Mouse (Mus musculus): ENCODE measurements at regions not wholly inside any gene's neighbourhood (a gene's known extent, or its start where the extent isn't known, plus 50 kb on each side); places are given as distances from the start of the nearest gene placed in this dataset.

GRCm38 (mm10) chr13:37503449-37503848 lies 158.4 kb downstream of the Ly86 start:
- 86% methylated on average over 6 of the region's 6 CpGs for WGBS
- 0 out of 2 replicates have a peak, but pooled peaks cover 10% of the 10 kb centered on the region for H3K4me1 ChIP-seq (ENCODE audit: insufficient read depth, low read length)

GRCm38 (mm10) chr13:37503898-37504297 lies 158.9 kb downstream of the Ly86 start:
- H3K4me3 ChIP-seq (ENCODE audit: low read length) = no peak overlapping the region
- H3K27me3 ChIP-seq (ENCODE audit: insufficient read depth, low read length) = no peaks in the 10 kb centered on the region
- no peak for TF ChIP-seq CTCF (IDR thresholded peaks at IDR 0.05; ENCODE audit: low read depth)
- DNase-seq (ENCODE audit: low spot score) (no peak), ATAC-seq (no peak)
- no peaks in the 10 kb centered on the region for H3K9me3 ChIP-seq (ENCODE audit: low read length)
- no peaks in the 10 kb centered on the region for H3K36me3 ChIP-seq (ENCODE audit: insufficient read depth, low read length)
- H3K27ac ChIP-seq = no peak overlapping the region
- H3K4me1 ChIP-seq (ENCODE audit: insufficient read depth, low read length) = 0 out of 2 replicates have a peak, but pooled peaks cover 15% of the 10 kb centered on the region
- WGBS = 85% methylated on average over 3 of the region's 3 CpGs
- no peak overlapping the region for H3K4me2 ChIP-seq (ENCODE audit: low read depth, low read length)
- H3K9ac ChIP-seq (replicated peaks; ENCODE audit: low read length) = no peak overlapping the region

More at GRCm38 (mm10) chr13:37503449-37503848, 158.4 kb downstream of the Ly86 start:
- ATAC-seq (no peak), DNase-seq (ENCODE audit: low spot score) (no peak)
- H3K9me3 ChIP-seq (ENCODE audit: low read length) = no peaks in the 10 kb centered on the region
- no peak overlapping the region for H3K4me3 ChIP-seq (ENCODE audit: low read length)
- no peak for TF ChIP-seq CTCF (IDR thresholded peaks at IDR 0.05; ENCODE audit: low read depth)
- H3K27me3 ChIP-seq (ENCODE audit: insufficient read depth, low read length) = no peaks in the 10 kb centered on the region
- H3K9ac ChIP-seq (replicated peaks; ENCODE audit: low read length) = no peak overlapping the region
- no peaks in the 10 kb centered on the region for H3K36me3 ChIP-seq (ENCODE audit: insufficient read depth, low read length)
- H3K4me2 ChIP-seq (ENCODE audit: low read depth, low read length) = no peak overlapping the region
- H3K27ac ChIP-seq = no peak overlapping the region

GRCm38 (mm10) chr13:37504373-37504772 lies 159.4 kb downstream of the Ly86 start:
- Histone ChIP-seq H3K27ac (no peak overlapping the region), H3K4me2 (ENCODE audit: low read depth, low read length) (no peak overlapping the region), H3K4me1 (ENCODE audit: insufficient read depth, low read length) (0 out of 2 replicates have a peak, but pooled peaks cover 17% of the 10 kb centered on the region), H3K36me3 (ENCODE audit: insufficient read depth, low read length) (no peaks in the 10 kb centered on the region), H3K4me3 (ENCODE audit: low read length) (no peak overlapping the region), H3K9ac (replicated peaks; ENCODE audit: low read length) (no peak overlapping the region), H3K27me3 (ENCODE audit: insufficient read depth, low read length) (no peaks in the 10 kb centered on the region), H3K9me3 (ENCODE audit: low read length) (no peaks in the 10 kb centered on the region)
- no peak for TF ChIP-seq CTCF (IDR thresholded peaks at IDR 0.05; ENCODE audit: low read depth)
- ATAC-seq (peak; percentile 24; the same call in 1 of the 2 replicates), DNase-seq (ENCODE audit: low spot score) (peak; percentile 74)
- 64% methylated on average over 10 of the region's 10 CpGs for WGBS

GRCm38 (mm10) chr13:37505617-37506016 lies 160.6 kb downstream of the Ly86 start:
- H3K27ac ChIP-seq = peak overlapping the region; percentile 8; the same call in 1 of the 2 replicates
- H3K4me3 ChIP-seq (ENCODE audit: low read length) = no peak overlapping the region
- no peak for ATAC-seq
- 52% methylated on average over 3 of the region's 3 CpGs for WGBS
- H3K4me2 ChIP-seq (ENCODE audit: low read depth, low read length) = no peak overlapping the region
- no peaks in the 10 kb centered on the region for H3K36me3 ChIP-seq (ENCODE audit: insufficient read depth, low read length)
- no peak for TF ChIP-seq CTCF (IDR thresholded peaks at IDR 0.05; ENCODE audit: low read depth)
- H3K27me3 ChIP-seq (ENCODE audit: insufficient read depth, low read length) = no peaks in the 10 kb centered on the region
- 0 out of 2 replicates have a peak, but pooled peaks cover 17% of the 10 kb centered on the region for H3K4me1 ChIP-seq (ENCODE audit: insufficient read depth, low read length)
- no peaks in the 10 kb centered on the region for H3K9me3 ChIP-seq (ENCODE audit: low read length)
- no peak overlapping the region for H3K9ac ChIP-seq (replicated peaks; ENCODE audit: low read length)
- no peak for DNase-seq (ENCODE audit: low spot score)

- no peaks in the 10 kb centered on the region for H3K36me3 ChIP-seq (ENCODE audit: insufficient read depth, low read length)
- H3K4me1 ChIP-seq (ENCODE audit: insufficient read depth, low read length) = 0 out of 2 replicates have a peak, but pooled peaks cover 17% of the 10 kb centered on the region
- no peak overlapping the region for H3K4me2 ChIP-seq (ENCODE audit: low read depth, low read length)
- H3K27ac ChIP-seq = peak overlapping the region; percentile 8; the same call in 1 of the 2 replicates
- no peak for TF ChIP-seq CTCF (IDR thresholded peaks at IDR 0.05; ENCODE audit: low read depth)
- no peak overlapping the region for H3K9ac ChIP-seq (replicated peaks; ENCODE audit: low read length)
- H3K9me3 ChIP-seq (ENCODE audit: low read length) = no peaks in the 10 kb centered on the region
- DNase-seq (ENCODE audit: low spot score) (no peak), ATAC-seq (no peak)
- WGBS = 52% methylated on average over 10 of the region's 10 CpGs
- H3K4me3 ChIP-seq (ENCODE audit: low read length) = no peak overlapping the region
- H3K27me3 ChIP-seq (ENCODE audit: insufficient read depth, low read length) = no peaks in the 10 kb centered on the region
Measured at GRCm38 (mm10) chr13:37506046-37506445, 161.0 kb downstream of the Ly86 start.

- H3K9ac ChIP-seq (replicated peaks; ENCODE audit: low read length) = no peak overlapping the region
- H3K9me3 ChIP-seq (ENCODE audit: low read length) = no peaks in the 10 kb centered on the region
- DNase-seq (ENCODE audit: low spot score) (no peak), ATAC-seq (no peak)
- H3K27me3 ChIP-seq (ENCODE audit: insufficient read depth, low read length) = no peaks in the 10 kb centered on the region
- H3K27ac ChIP-seq = no peak overlapping the region; the same call in 1 of the 2 replicates
- H3K4me2 ChIP-seq (ENCODE audit: low read depth, low read length) = no peak overlapping the region
- H3K4me1 ChIP-seq (ENCODE audit: insufficient read depth, low read length) = 0 out of 2 replicates have a peak, but pooled peaks cover 17% of the 10 kb centered on the region
- no peaks in the 10 kb centered on the region for H3K36me3 ChIP-seq (ENCODE audit: insufficient read depth, low read length)
- no peak for TF ChIP-seq CTCF (IDR thresholded peaks at IDR 0.05; ENCODE audit: low read depth)
- WGBS = 52% methylated on average over 8 of the region's 8 CpGs
- H3K4me3 ChIP-seq (ENCODE audit: low read length) = no peak overlapping the region
Measured at GRCm38 (mm10) chr13:37506701-37507100, 161.7 kb downstream of the Ly86 start.

- no peak for ATAC-seq
- Histone ChIP-seq H3K36me3 (ENCODE audit: insufficient read depth, low read length) (no peaks in the 10 kb centered on the region), H3K9me3 (ENCODE audit: low read length) (no peaks in the 10 kb centered on the region), H3K27ac (no peak overlapping the region), H3K4me1 (ENCODE audit: insufficient read depth, low read length) (0 out of 2 replicates have a peak, but pooled peaks cover 17% of the 10 kb centered on the region), H3K27me3 (ENCODE audit: insufficient read depth, low read length) (no peaks in the 10 kb centered on the region), H3K4me2 (ENCODE audit: low read depth, low read length) (no peak overlapping the region), H3K4me3 (ENCODE audit: low read length) (no peak overlapping the region), H3K9ac (replicated peaks; ENCODE audit: low read length) (no peak overlapping the region)
- no peak for TF ChIP-seq CTCF (IDR thresholded peaks at IDR 0.05; ENCODE audit: low read depth)
- DNase-seq (ENCODE audit: low spot score) = no peak
- WGBS = 54% methylated on average over 5 of the region's 5 CpGs
Measured at GRCm38 (mm10) chr13:37507146-37507545, 162.1 kb downstream of the Ly86 start.

Data from hindbrain, postnatal 0 days (tissue).